Mouse (Mus musculus) kidney, adult 2 months (tissue): Measurements from ENCODE around the gene Vps53.

ENCODE experiments used
- CTCF ChIP-seq: fragments of 200-500 bp; conservative IDR thresholded peaks from 2 replicates; pipeline ENCODE4 v1.5.1; 2011; ENCODE audit warnings: low read depth, mild to moderate bottlenecking, control low read depth, low read length, moderate library complexity, mixed read lengths; ENCODE audit not compliant: insufficient read depth, insufficient read length
- POLR2A ChIP-seq: fragments of 200-500 bp; IDR thresholded peaks from one replicate; pipeline ENCODE4 v1.6.1; 2011; ENCODE audit warnings: low read depth, low read length, control low read depth

DNA sequence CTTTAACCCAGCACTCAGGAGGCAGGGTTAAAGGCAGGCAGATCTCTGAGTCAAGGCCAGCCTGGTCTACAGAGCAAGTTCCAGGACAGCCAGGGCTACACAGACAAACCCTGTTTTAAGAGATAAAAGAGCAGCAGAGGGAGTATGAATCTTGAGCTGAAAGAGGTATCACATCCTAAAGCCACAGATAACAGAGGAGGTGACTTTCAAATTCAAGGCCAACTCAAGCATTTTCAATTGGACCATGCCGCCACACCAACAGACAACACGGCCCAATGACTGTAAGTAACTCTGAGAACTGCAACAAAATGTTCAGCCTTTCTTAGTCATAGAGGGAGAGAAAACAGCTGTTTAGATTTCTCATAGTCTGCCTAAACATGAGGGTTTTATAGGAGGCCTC lies 25.2 kb downstream of the Vps53 start:
- TF ChIP-seq CTCF (no peak), POLR2A (no peak)
